Mouse (Mus musculus) lung, postnatal 36 days (tissue): ENCODE measurements around the gene Ube2z.
"Not testable (repeated sequence)": the region's sequence is repeated elsewhere in the genome, so short reads cannot be mapped to it uniquely, and the experiment has no call there.

Experiments used
- DNase-seq: peaks from one replicate; pipeline ENCODE4 v3.0.0; 2022; ENCODE audit warnings: mixed read lengths

Ube2z gene

GRCm38 (mm10) chr11:96065215-96065911, at the start of gene Ube2z:
Ube2z (minus strand) TSS chr11:96065388.
- DNase-seq, result peak; percentile 98

GRCm38 (mm10) chr11:96114077-96114476, 48.9 kb upstream of the Ube2z start:
- DNase-seq, result no peak

GRCm38 (mm10) chr11:96111751-96112150, 46.6 kb upstream of the Ube2z start, which contains the start of gene Calcoco2:
Calcoco2 (minus strand) TSS chr11:96111964.
- DNase-seq, result no peak

GRCm38 (mm10) chr11:96110950-96111349, 45.8 kb upstream of the Ube2z start:
- not testable (repeated sequence) for DNase-seq

- DNase-seq, result no peak
Observed at GRCm38 (mm10) chr11:96108376-96108775, 43.2 kb upstream of the Ube2z start.

- peak; percentile 63 for DNase-seq
Observed at GRCm38 (mm10) chr11:96093361-96093760, 28.2 kb upstream of the Ube2z start.

- peak; percentile 9 for DNase-seq
Observed at GRCm38 (mm10) chr11:96092674-96093291, 27.6 kb upstream of the Ube2z start.

GRCm38 (mm10) chr11:96091073-96091472, 25.9 kb upstream of the Ube2z start:
- DNase-seq, result peak; percentile 47

GRCm38 (mm10) chr11:96087981-96088380, 22.8 kb upstream of the Ube2z start:
- DNase-seq, result no peak

GRCm38 (mm10) chr11:96082682-96083081, 17.5 kb upstream of the Ube2z start:
- no peak for DNase-seq

- no peak for DNase-seq
Observed at GRCm38 (mm10) chr11:96080736-96081135, 15.5 kb upstream of the Ube2z start.

- peak; percentile 15 for DNase-seq
Observed at GRCm38 (mm10) chr11:96076221-96077105, 11.3 kb upstream of the Ube2z start.

- peak; percentile 100 for DNase-seq
Observed at GRCm38 (mm10) chr11:96075509-96076220, 10.5 kb upstream of the Ube2z start, which contains the start of gene Atp5g1. Atp5g1 (minus strand) TSS chr11:96075670.

GRCm38 (mm10) chr11:96075177-96075508, 10.0 kb upstream of the Ube2z start:
- no peak for DNase-seq

GRCm38 (mm10) chr11:96074351-96075176, 9.4 kb upstream of the Ube2z start:
- DNase-seq, result no peak

- DNase-seq, result no peak
Observed at GRCm38 (mm10) chr11:96073295-96073993, 8.3 kb upstream of the Ube2z start.

GRCm38 (mm10) chr11:96071013-96071412, 5.8 kb upstream of the Ube2z start:
- DNase-seq, result no peak

- no peak for DNase-seq
Observed at GRCm38 (mm10) chr11:96070353-96070752, 5.2 kb upstream of the Ube2z start.

- DNase-seq, result no peak
Observed at GRCm38 (mm10) chr11:96068231-96068630, 3.0 kb upstream of the Ube2z start.

GRCm38 (mm10) chr11:96064521-96065214, 520 bp downstream of the Ube2z start:
- DNase-seq, result peak; percentile 49

GRCm38 (mm10) chr11:96058309-96058708, 6.9 kb downstream of the Ube2z start:
- no peak for DNase-seq
